Mouse (Mus musculus) CH12.LX (cell line): Measurements from ENCODE around the gene Med29. TPM values are rescaled to one million over a fixed set of nuclear protein-coding genes. Genes with fewer than 3 reads are reported as not detected.

Experiments used
- DNase-seq: peaks from one replicate; pipeline ENCODE4 v3.0.0-alpha.2; 2013; ENCODE audit errors: extremely low read depth
- H3K27ac ChIP-seq: 2 replicates; pipeline ENCODE4 v1.5.1; 2012; ENCODE audit warnings: low read depth, mild to moderate bottlenecking, control low read depth, moderate library complexity; ENCODE audit not compliant: insufficient read depth
- H3K27me3 ChIP-seq: replicated peaks from 2 replicates; pipeline ENCODE3; 2012; ENCODE audit warnings: inconsistent platforms
- H3K36me3 ChIP-seq, 2 experiments: replicated peaks in 1 of 2; 2 replicates each; pipeline versions ENCODE3 to v1.6.1; 2012; ENCODE audit warnings: inconsistent platforms in 1 of 2, low read length in 1 of 2, mild to moderate bottlenecking in 1 of 2, mixed read lengths in 1 of 2, moderate library complexity in 1 of 2; ENCODE audit not compliant: control insufficient read depth in 1 of 2, insufficient read depth in 1 of 2
- H3K4me1 ChIP-seq, 2 experiments: 2 replicates each; pipeline ENCODE4 v1.6.1; 2012; ENCODE audit warnings: inconsistent platforms in 1 of 2, moderate library complexity in 1 of 2; ENCODE audit not compliant: insufficient read depth in 2 of 2, control insufficient read depth in 1 of 2
- H3K4me2 ChIP-seq: 2 replicates; pipeline ENCODE4 v1.6.1; 2012; ENCODE audit warnings: low read depth, mild to moderate bottlenecking, control low read depth; ENCODE audit not compliant: poor library complexity, insufficient read depth, severe bottlenecking
- H3K4me3 ChIP-seq, 3 experiments: fragments of 150-350 bp in 1 of 3; sonication (generic) in 1 of 3; replicated peaks in 1 of 3; 2 replicates each; pipeline versions ENCODE3 to v1.5.1; 2011 to 2012; ENCODE audit warnings: low read depth in 2 of 3, low read length in 2 of 3, mild to moderate bottlenecking in 2 of 3, moderate library complexity in 2 of 3, control low read depth in 1 of 3, improper control_type of control experiment in 1 of 3, inconsistent platforms in 1 of 3, mixed read lengths in 1 of 3; ENCODE audit not compliant: poor library complexity in 1 of 3
- H3K79me2 ChIP-seq: replicated peaks from 2 replicates; pipeline ENCODE4 v1.6.1; 2012; ENCODE audit warnings: mild to moderate bottlenecking, moderate library complexity; ENCODE audit not compliant: control insufficient read depth, poor library complexity, insufficient read depth, severe bottlenecking; ENCODE audit errors: extremely low read depth
- H3K9ac ChIP-seq: 2 replicates; pipeline ENCODE4 v1.6.1; 2012; ENCODE audit warnings: low read depth, mild to moderate bottlenecking, control low read depth, moderate library complexity; ENCODE audit not compliant: insufficient read depth
- H3K9me3 ChIP-seq: replicated peaks from 2 replicates; pipeline ENCODE3; 2012; ENCODE audit warnings: low read length, inconsistent platforms, mixed read lengths
- CTCF ChIP-seq, 2 experiments: IDR thresholded peaks in 1 of 2; conservative IDR thresholded peaks in 1 of 2; 2 replicates each; pipeline ENCODE4 v1.5.1; 2011 to 2012; ENCODE audit warnings: low read depth in 2 of 2, low read length in 2 of 2, improper control_type of control experiment in 1 of 2, inconsistent platforms in 1 of 2, mild to moderate bottlenecking in 1 of 2, moderate library complexity in 1 of 2
- JUN ChIP-seq: IDR thresholded peaks from 2 replicates; pipeline ENCODE4 v1.6.1; 2011; ENCODE audit warnings: low read depth, mild to moderate bottlenecking, low read length, improper control_type of control experiment, moderate library complexity; ENCODE audit not compliant: insufficient read depth
- KAT2A ChIP-seq: IDR thresholded peaks from 2 replicates; pipeline ENCODE4 v1.6.1; 2012; ENCODE audit warnings: low read length, improper control_type of control experiment, inconsistent platforms; ENCODE audit not compliant: insufficient replicate concordance
- MAX ChIP-seq: IDR thresholded peaks from 2 replicates; pipeline ENCODE4 v1.6.1; 2011; ENCODE audit warnings: low read length, improper control_type of control experiment
- MXI1 ChIP-seq: IDR thresholded peaks from 2 replicates; pipeline ENCODE4 v1.6.1; 2011; ENCODE audit warnings: mild to moderate bottlenecking, low read depth, low read length, improper control_type of control experiment
- MYC ChIP-seq: IDR thresholded peaks from 2 replicates; pipeline ENCODE4 v1.6.1; 2011; ENCODE audit warnings: low read depth, mild to moderate bottlenecking, improper control_type of control experiment, low read length
- NELFE ChIP-seq: IDR thresholded peaks from 2 replicates; pipeline ENCODE4 v1.6.1; 2011; ENCODE audit warnings: low read depth, low read length, improper control_type of control experiment
- POLR2A ChIP-seq: IDR thresholded peaks from 2 replicates; pipeline ENCODE4 v1.6.1; 2011; ENCODE audit warnings: low read depth, mild to moderate bottlenecking, improper control_type of control experiment, low read length
- POLR2AphosphoS2 ChIP-seq: IDR thresholded peaks from 2 replicates; pipeline ENCODE4 v1.6.1; 2011; ENCODE audit warnings: low read depth, low read length, improper control_type of control experiment
- RAD21 ChIP-seq: IDR thresholded peaks from 2 replicates; pipeline ENCODE4 v1.6.1; 2011; ENCODE audit warnings: low read depth, mild to moderate bottlenecking, low read length, improper control_type of control experiment, moderate library complexity
- SIN3A ChIP-seq: IDR thresholded peaks from 2 replicates; pipeline ENCODE4 v1.6.1; 2012; ENCODE audit warnings: low read length, improper control_type of control experiment, inconsistent platforms
- SMC3 ChIP-seq: IDR thresholded peaks from 2 replicates; pipeline ENCODE4 v1.6.1; 2011; ENCODE audit warnings: low read depth, low read length, improper control_type of control experiment
- ZKSCAN1 ChIP-seq: IDR thresholded peaks from 2 replicates; pipeline ENCODE4 v1.6.1; 2012; ENCODE audit warnings: low read depth, inconsistent platforms, low read length, improper control_type of control experiment, borderline replicate concordance
- ZNF384 ChIP-seq: IDR thresholded peaks from 2 replicates; pipeline ENCODE4 v1.6.1; 2012; ENCODE audit warnings: low read depth, low read length, improper control_type of control experiment, inconsistent platforms
- dilution Hi-C: fragments of 300-500 bp; cut with MboI; formaldehyde crosslinking; loops from 2 replicates; pipeline ENCODE4 v1.14.3; 2020; ENCODE audit warnings: low sequenced_read_pairs; ENCODE audit not compliant: extremely low pct_unique_long_range_greater_than_20kb, extremely low pct_ligation_motif_present
- in situ Hi-C: fragments of 300-500 bp; cut with MboI; formaldehyde crosslinking; loops from 3 replicates; pipeline ENCODE4 v1.14.3; 2019; ENCODE audit warnings: low sequenced_read_pairs, low pct_ligation_motif_present, low pct_unique_long_range_greater_than_20kb, mixed read lengths
- polyA plus RNA-seq: library from polyadenylated mRNA; unstranded; fragments of >175 nt; gene quantifications from 2 replicates; pipeline ENCODE4 v1.2.1, GENCODE M21; 2012; ENCODE audit warnings: low read depth; ENCODE audit not compliant: insufficient read length
- total RNA-seq, 2 experiments: library from RNA; depleted of rRNA; stranded (reverse); fragments of 300-350 nt in 1 of 2; fragments of >200 nt in 1 of 2; gene quantifications; 2 replicates each; pipeline ENCODE4 v1.2.3; 2012 to 2014

The Med29 gene
- total and polyA plus RNA-seq, 3 experiments = 19.8 to 26.9 (median 23.5) TPM

GRCm38 (mm10) chr7:28417368-28417767 is 24.9 kb upstream of the Med29 start:
- TF ChIP-seq RAD21 (peak; percentile 5), CTCF (conservative IDR thresholded peaks at IDR 0.05 in 1 of 2, IDR thresholded peaks at IDR 0.05 in 1 of 2; ENCODE audit: low read depth in 2 of 2, low read length in 2 of 2) (peak; percentile 14 to 32; a peak in 3 of 4 replicates), JUN (no peak), SMC3 (peak; percentile 12; the same call in 1 of the 2 replicates)
- TF ChIP-seq, all 38 proteins: peak for 3
- peaks cover 55 to 97% of the 10 kb centered on the region in 2 experiments for H3K36me3 ChIP-seq
- in situ Hi-C loops = no loop called here

GRCm38 (mm10) chr7:28412826-28413225 is 20.3 kb upstream of the Med29 start:
- no peak for TF ChIP-seq JUN
- TF ChIP-seq SMC3 = peak; percentile 34
- TF ChIP-seq RAD21 = peak; percentile 13
- peak in 1 of 2 experiments; percentile 51; a peak in 2 of 4 replicates for TF ChIP-seq CTCF (conservative IDR thresholded peaks at IDR 0.05 in 1 of 2, IDR thresholded peaks at IDR 0.05 in 1 of 2; ENCODE audit: low read depth in 2 of 2, low read length in 2 of 2)
- DNase-seq = no peak
- no peak overlapping the region for H3K4me2 ChIP-seq
- H3K9ac ChIP-seq = no peak overlapping the region
- H3K4me3 ChIP-seq = no peak overlapping the region
- H3K9me3 ChIP-seq = peaks cover under 1% of the 10 kb centered on the region
- H3K27me3 ChIP-seq = no peaks in the 10 kb centered on the region
- dilution Hi-C loops = no loop called here
- H3K79me2 ChIP-seq = no peaks in the 10 kb centered on the region
- in situ Hi-C loops = no loop called here
- H3K27ac ChIP-seq = no peak overlapping the region
- H3K4me1 ChIP-seq = no peaks in the 10 kb centered on the region
- H3K36me3 ChIP-seq = peaks cover 43 to 93% of the 10 kb centered on the region in 2 experiments

More at GRCm38 (mm10) chr7:28417368-28417767, 24.9 kb upstream of the Med29 start:
- dilution Hi-C loops = no loop called here
- no peak overlapping the region for H3K9ac ChIP-seq
- no peak overlapping the region for H3K4me3 ChIP-seq
- H3K9me3 ChIP-seq = peaks cover 4% of the 10 kb centered on the region
- DNase-seq = no peak
- no peak overlapping the region for H3K27ac ChIP-seq
- H3K4me1 ChIP-seq = no peaks in the 10 kb centered on the region; a peak in 1 of 4 replicates
- no peaks in the 10 kb centered on the region for H3K27me3 ChIP-seq
- H3K4me2 ChIP-seq = no peak overlapping the region
- H3K79me2 ChIP-seq = 0 out of 2 replicates have a peak, but pooled peaks cover 2% of the 10 kb centered on the region

- peaks cover 57 to 93% of the 10 kb centered on the region in 2 experiments for H3K36me3 ChIP-seq
- dilution Hi-C loops = no loop called here
- H3K9ac ChIP-seq = no peak overlapping the region
- TF ChIP-seq MXI1 (no peak), MAX (no peak), ZNF384 (no peak), SIN3A (no peak), POLR2A (no peak), NELFE (no peak), KAT2A (no peak), POLR2AphosphoS2 (no peak), ZKSCAN1 (no peak), MYC (no peak)
- TF ChIP-seq, all 38 proteins: peak for 0
- Histone ChIP-seq H3K27me3 (no peaks in the 10 kb centered on the region), H3K27ac (no peak overlapping the region), H3K4me3 (no peak overlapping the region), H3K9me3 (no peaks in the 10 kb centered on the region), H3K4me1 (no peaks in the 10 kb centered on the region), H3K4me2 (no peak overlapping the region), H3K79me2 (no peaks in the 10 kb centered on the region)
- in situ Hi-C loops = no loop called here
- no peak for DNase-seq
Measured at GRCm38 (mm10) chr7:28410841-28411475, 18.4 kb upstream of the Med29 start.
